Mouse (Mus musculus) kidney, postnatal 0 days (tissue): Measurements from ENCODE around the gene Gata2. TPM values are rescaled to one million over a fixed set of nuclear protein-coding genes. Genes with fewer than 3 reads are reported as not detected.

ENCODE experiments used
- ATAC-seq: fragments of 200-750 bp; cut with Nextera tagmentation; replicated peaks from 2 replicates; pipeline ENCODE4 v1.8.0; 2017; ENCODE audit warnings: low read depth, moderate number of reproducible peaks, moderate TSS enrichment, moderate library complexity; ENCODE audit not compliant: low FRiP score
- DNase-seq: peaks from one replicate; pipeline ENCODE4 v3.0.0-alpha.2; 2016; ENCODE audit warnings: low spot score
- H3K27ac ChIP-seq: fragments of 300-500 bp; sonication (generic); 2 replicates; pipeline ENCODE4 v1.5.1; 2014; ENCODE audit warnings: mild to moderate bottlenecking
- H3K27me3 ChIP-seq: fragments of 300-500 bp; sonication (generic); 2 replicates; pipeline ENCODE4 v1.6.1; 2014; ENCODE audit warnings: low read length, mixed read lengths; ENCODE audit not compliant: insufficient read depth
- H3K36me3 ChIP-seq: fragments of 300-500 bp; sonication (generic); 2 replicates; pipeline ENCODE4 v1.6.1; 2014; ENCODE audit warnings: low read length, mixed read lengths; ENCODE audit not compliant: insufficient read depth
- H3K4me1 ChIP-seq: fragments of 300-500 bp; sonication (generic); replicated peaks from 2 replicates; pipeline ENCODE4 v1.6.1; 2014; ENCODE audit warnings: antibody characterized with exemption, low read length, mixed read lengths; ENCODE audit not compliant: insufficient read depth
- H3K4me2 ChIP-seq: fragments of 300-500 bp; sonication (generic); 2 replicates; pipeline ENCODE4 v1.6.1; 2014; ENCODE audit warnings: mild to moderate bottlenecking, low read length, moderate library complexity, mixed read lengths
- H3K4me3 ChIP-seq: fragments of 300-500 bp; sonication (generic); replicated peaks from 2 replicates; pipeline ENCODE4 v1.5.1; 2014; ENCODE audit warnings: low read depth, low read length
- H3K9ac ChIP-seq: fragments of 300-500 bp; sonication (generic); 2 replicates; pipeline ENCODE4 v1.6.1; 2014; ENCODE audit warnings: low read depth, low read length
- H3K9me3 ChIP-seq: fragments of 300-500 bp; sonication (generic); replicated peaks from 2 replicates; pipeline ENCODE4 v1.6.1; 2016; ENCODE audit warnings: low read length, inconsistent platforms, mixed read lengths
- CTCF ChIP-seq: IDR thresholded peaks from 2 replicates; pipeline ENCODE4 v1.5.1; 2016; ENCODE audit warnings: antibody characterized with exemption, low read depth, mild to moderate bottlenecking, moderate library complexity
- WGBS: fragments of 180-500 bp; shearing (Covaris S2); extraction: QIAGEN DNeasy Blood & Tissue Kit; methylation state at CpG from one replicate; pipeline ENCODE4 v1.1.7; 2014; 5-methylcytosine and 5-hydroxymethylcytosine counted together
- polyA plus RNA-seq: library from polyadenylated mRNA; unstranded; fragments of >200 nt; fragmentation: Nextera tagmentation; extraction: Ambion mirVana; gene quantifications from 2 replicates; pipeline ENCODE4 v1.2.1, GENCODE M21; 2015

Gata2 gene
- polyA plus RNA-seq, result 56.3 and 64.3 TPM in 2 replicates

DNA sequence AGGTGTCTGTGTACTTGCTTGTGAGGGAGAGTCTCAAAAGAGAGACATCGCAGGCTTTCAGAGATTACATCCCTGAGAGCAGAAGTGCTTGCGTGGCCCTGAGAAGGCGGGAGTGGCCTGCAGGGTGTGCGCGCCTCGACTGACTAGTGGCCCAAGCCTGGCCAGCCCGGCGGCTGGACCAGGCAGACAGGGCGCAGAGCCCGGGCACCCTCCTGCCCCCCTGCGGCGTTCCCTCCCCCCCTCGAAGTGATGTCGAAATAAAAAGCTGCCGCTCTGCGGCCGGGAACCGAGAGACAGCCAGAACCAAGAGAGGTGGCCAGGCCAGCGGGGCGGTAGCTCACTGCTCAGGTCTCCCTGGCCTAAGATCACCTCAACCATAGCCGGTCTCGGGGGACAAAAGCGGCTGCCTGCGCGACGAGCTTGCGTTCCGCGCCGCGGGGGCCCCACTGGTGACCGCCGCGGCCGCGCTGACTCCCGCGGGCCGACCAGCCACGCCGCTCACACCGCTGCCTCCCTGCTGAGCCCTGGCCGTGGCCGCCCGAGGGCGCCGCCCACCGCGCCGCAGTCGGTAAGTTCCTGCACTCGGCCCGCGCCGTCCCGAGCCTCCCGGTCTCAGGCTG is at the start of gene Gata2:
Gene Gata2, plus strand, starts transcription at position 459 of the 620 bp plus-strand sequence.
- no peaks in the 10 kb centered on the region for H3K36me3 ChIP-seq
- H3K27ac ChIP-seq, result no peak within 1 kb of the TSS
- peaks cover 86% of the 10 kb centered on the region for H3K27me3 ChIP-seq
- ATAC-seq (no peak), DNase-seq (no peak)
- H3K4me1 ChIP-seq, result peaks cover 32% of the 10 kb centered on the region
- 2% methylated on average over 45 of the region's 57 CpGs for WGBS
- no peaks in the 10 kb centered on the region for H3K9me3 ChIP-seq
- peak within 1 kb of the TSS; percentile 38 for H3K4me3 ChIP-seq
- TF ChIP-seq CTCF, result no peak; the same call in 1 of the 2 replicates
- H3K4me2 ChIP-seq, result peak within 1 kb of the TSS; percentile 56
- H3K9ac ChIP-seq, result peak within 1 kb of the TSS; percentile 58

- Histone ChIP-seq H3K27ac (no peak overlapping the region), H3K27me3 (no peaks in the 10 kb centered on the region), H3K36me3 (no peaks in the 10 kb centered on the region), H3K4me1 (no peaks in the 10 kb centered on the region), H3K9ac (no peak overlapping the region), H3K4me2 (no peak overlapping the region), H3K9me3 (no peaks in the 10 kb centered on the region), H3K4me3 (no peak overlapping the region)
- 78% methylated on average over 4 of the region's 4 CpGs for WGBS
- DNase-seq, result no peak
- TF ChIP-seq CTCF, result no peak
- no peak for ATAC-seq
These were observed 47.9 kb upstream of the Gata2 start for GRCm38 (mm10) chr6:88145793-88146192.

GRCm38 (mm10) chr6:88146576-88146975 is 47.1 kb upstream of the Gata2 start:
- Histone ChIP-seq H3K9me3 (no peaks in the 10 kb centered on the region), H3K36me3 (no peaks in the 10 kb centered on the region), H3K27me3 (no peaks in the 10 kb centered on the region), H3K9ac (no peak overlapping the region), H3K4me3 (no peak overlapping the region), H3K4me2 (no peak overlapping the region), H3K27ac (no peak overlapping the region), H3K4me1 (no peaks in the 10 kb centered on the region)
- TF ChIP-seq CTCF, result no peak
- no peak for DNase-seq
- ATAC-seq, result no peak
- WGBS, result 69% methylated on average over 8 of the region's 8 CpGs

- no peak for TF ChIP-seq CTCF
- ATAC-seq, result no peak; the same call in 1 of the 2 replicates
- Histone ChIP-seq H3K4me1 (no peaks in the 10 kb centered on the region), H3K4me2 (no peak overlapping the region), H3K27me3 (no peaks in the 10 kb centered on the region), H3K4me3 (no peak overlapping the region), H3K36me3 (no peaks in the 10 kb centered on the region), H3K27ac (peak overlapping the region; percentile 8; the same call in 1 of the 2 replicates), H3K9me3 (no peaks in the 10 kb centered on the region), H3K9ac (no peak overlapping the region)
- DNase-seq, result peak; percentile 32
- 54% methylated on average over 16 of the region's 16 CpGs for WGBS
These were observed 46.2 kb upstream of the Gata2 start for GRCm38 (mm10) chr6:88147411-88148003.

GRCm38 (mm10) chr6:88151335-88151734 is 42.4 kb upstream of the Gata2 start:
- Histone ChIP-seq H3K4me3 (no peak overlapping the region), H3K36me3 (no peaks in the 10 kb centered on the region), H3K4me2 (no peak overlapping the region), H3K4me1 (no peaks in the 10 kb centered on the region), H3K9ac (no peak overlapping the region), H3K27me3 (no peaks in the 10 kb centered on the region), H3K9me3 (no peaks in the 10 kb centered on the region), H3K27ac (no peak overlapping the region)
- TF ChIP-seq CTCF, result peak; percentile 31; the same call in 1 of the 2 replicates
- no peak for DNase-seq
- 78% methylated on average over 4 of the region's 4 CpGs for WGBS
- ATAC-seq, result no peak

GRCm38 (mm10) chr6:88152127-88152705 is 41.5 kb upstream of the Gata2 start:
- Histone ChIP-seq H3K4me2 (no peak overlapping the region; the same call in 1 of the 2 replicates), H3K27ac (peak overlapping the region; percentile 5; the same call in 1 of the 2 replicates), H3K36me3 (no peaks in the 10 kb centered on the region), H3K4me3 (no peak overlapping the region), H3K27me3 (no peaks in the 10 kb centered on the region), H3K9ac (no peak overlapping the region), H3K4me1 (no peaks in the 10 kb centered on the region), H3K9me3 (no peaks in the 10 kb centered on the region)
- DNase-seq (peak; percentile 47), ATAC-seq (peak; percentile 58; the same call in 1 of the 2 replicates)
- WGBS, result 66% methylated on average over 14 of the region's 14 CpGs
- no peak for TF ChIP-seq CTCF
